Mouse (Mus musculus) ES-Bruce4 (cell line): ENCODE measurements around the gene 1700016H13Rik.

Source experiments
- CTCF ChIP-seq: IDR thresholded peaks from one replicate; pipeline ENCODE4 v1.8.1; 2011; ENCODE audit warnings: low read depth, low read length
- EP300 ChIP-seq: IDR thresholded peaks from 2 replicates; pipeline ENCODE4 v1.6.1; 2011; ENCODE audit warnings: low read depth, low read length; ENCODE audit not compliant: insufficient read depth

GRCm38 (mm10) chr5:103701466-103701865 lies 45.7 kb upstream of the 1700016H13Rik start:
- peak; percentile 33 for TF ChIP-seq CTCF
- no peak for TF ChIP-seq EP300
